17 mouse cellular contexts compared by ENCODE assay signal in genomic region chr1:76829690-76830089, GRCm38 (mm10).
"Had no signal": no experiment of that assay in that cellular context is flagged by ENCODE, and none has a peak within 500 bp of the region (broad histone marks: within the 10 kb centered on the region; RNA-seq: fewer than 3 reads in every experiment).

No protein-coding gene starts in this region.

- H3K27me3 ChIP-seq: liver, embryonic 12.5 days; liver, embryonic 15.5 days; midbrain, embryonic 12.5 days; midbrain, embryonic 15.5 days; neural tube, embryonic 12.5 days; stomach, embryonic 15.5 days had no signal

- H3K27ac ChIP-seq: limb, embryonic 13.5 days; liver, embryonic 12.5 days; liver, embryonic 15.5 days; macrophage; midbrain, embryonic 12.5 days; midbrain, embryonic 15.5 days; neural tube, embryonic 12.5 days; stomach, embryonic 15.5 days had no signal

- H3K4me1 ChIP-seq: liver, embryonic 12.5 days; liver, embryonic 15.5 days; midbrain, embryonic 12.5 days; midbrain, embryonic 15.5 days; neural tube, embryonic 12.5 days; stomach, embryonic 15.5 days had no signal

- H3K9ac ChIP-seq: limb, embryonic 13.5 days; liver, embryonic 12.5 days; liver, embryonic 15.5 days; midbrain, embryonic 12.5 days; midbrain, embryonic 15.5 days; neural tube, embryonic 12.5 days; stomach, embryonic 15.5 days had no signal

- H3K9me3 ChIP-seq: limb, embryonic 10.5 days; limb, embryonic 13.5 days; liver, embryonic 12.5 days; liver, embryonic 15.5 days; midbrain, embryonic 12.5 days; midbrain, embryonic 15.5 days; neural tube, embryonic 12.5 days; stomach, embryonic 15.5 days had no signal

- DNase-seq: liver; lung, adult 18-20 months; lung, postnatal 14 days; retina, postnatal 1 day; right cerebral cortex, postnatal 25 days; spleen, adult 18-20 months; thymus, postnatal 25 days had no signal

- ATAC-seq: intestine, postnatal 0 days; liver, embryonic 12.5 days; midbrain, embryonic 15.5 days had no signal

- H3K4me2 ChIP-seq: limb, embryonic 13.5 days; liver, embryonic 12.5 days; liver, embryonic 15.5 days; midbrain, embryonic 12.5 days; midbrain, embryonic 15.5 days; neural tube, embryonic 12.5 days; stomach, embryonic 15.5 days had no signal

- H3K4me3 ChIP-seq: limb, embryonic 10.5 days; limb, embryonic 13.5 days; liver, embryonic 12.5 days; liver, embryonic 15.5 days; midbrain, embryonic 12.5 days; midbrain, embryonic 15.5 days; neural tube, embryonic 12.5 days; stomach, embryonic 15.5 days had no signal

- H3K36me3 ChIP-seq: limb, embryonic 10.5 days; limb, embryonic 13.5 days; liver, embryonic 12.5 days; liver, embryonic 15.5 days; midbrain, embryonic 12.5 days; midbrain, embryonic 15.5 days; neural tube, embryonic 12.5 days; stomach, embryonic 15.5 days had no signal
